Mouse (Mus musculus): ENCODE results near the gene Tspan14. TPM values are rescaled to one million over a fixed set of nuclear protein-coding genes. Genes with fewer than 3 reads are reported as not detected.

The Tspan14 gene
- polyA plus RNA-seq, 1 experiment from 2014 or later = 51.5 TPM

GRCm38 (mm10) chr14:40999904-41000645, 33.5 kb upstream of the Tspan14 start:
- H3K36me3 ChIP-seq (ENCODE audit: inconsistent target) = no peaks in the 10 kb centered on the region
- 87% methylated on average over 7 of the region's 7 CpGs for WGBS (ENCODE audit: missing documents)
- no peak overlapping the region for H3K4me3 ChIP-seq (ENCODE audit: inconsistent target)
- H3K27ac ChIP-seq = no peak overlapping the region
- H3K79me2 ChIP-seq (ENCODE audit: inconsistent target) = no peaks in the 10 kb centered on the region

GRCm38 (mm10) chr14:40996171-40996570, 29.6 kb upstream of the Tspan14 start:
- H3K27ac ChIP-seq = no peak overlapping the region
- H3K4me3 ChIP-seq (ENCODE audit: inconsistent target) = no peak overlapping the region
- no peaks in the 10 kb centered on the region for H3K79me2 ChIP-seq (ENCODE audit: inconsistent target)
- WGBS (ENCODE audit: missing documents) = 91% methylated on average over 3 of the region's 3 CpGs
- no peaks in the 10 kb centered on the region for H3K36me3 ChIP-seq (ENCODE audit: inconsistent target)

- Histone ChIP-seq H3K4me3 (ENCODE audit: inconsistent target) (no peak overlapping the region), H3K36me3 (ENCODE audit: inconsistent target) (no peaks in the 10 kb centered on the region), H3K79me2 (ENCODE audit: inconsistent target) (no peaks in the 10 kb centered on the region), H3K27ac (no peak overlapping the region)
- 64% methylated on average over 6 of the region's 6 CpGs for WGBS (ENCODE audit: missing documents)
Measured at GRCm38 (mm10) chr14:40992464-40992863, 25.9 kb upstream of the Tspan14 start.

GRCm38 (mm10) chr14:40988780-40989179, 22.2 kb upstream of the Tspan14 start:
- no peaks in the 10 kb centered on the region for H3K79me2 ChIP-seq (ENCODE audit: inconsistent target)
- no peak overlapping the region for H3K4me3 ChIP-seq (ENCODE audit: inconsistent target)
- H3K36me3 ChIP-seq (ENCODE audit: inconsistent target) = no peaks in the 10 kb centered on the region
- 95% methylated on average over 5 of the region's 5 CpGs for WGBS (ENCODE audit: missing documents)
- H3K27ac ChIP-seq = no peak overlapping the region

GRCm38 (mm10) chr14:40987184-40987583, 20.6 kb upstream of the Tspan14 start:
- WGBS (ENCODE audit: missing documents) = 92% methylated on average over 2 of the region's 2 CpGs
- no peaks in the 10 kb centered on the region for H3K79me2 ChIP-seq (ENCODE audit: inconsistent target)
- no peak overlapping the region for H3K4me3 ChIP-seq (ENCODE audit: inconsistent target)
- H3K27ac ChIP-seq = no peak overlapping the region
- H3K36me3 ChIP-seq (ENCODE audit: inconsistent target) = no peaks in the 10 kb centered on the region

GRCm38 (mm10) chr14:40985635-40986034, 19.0 kb upstream of the Tspan14 start:
- H3K36me3 ChIP-seq (ENCODE audit: inconsistent target) = no peaks in the 10 kb centered on the region
- WGBS (ENCODE audit: missing documents) = 37% methylated on average over 4 of the region's 4 CpGs
- no peak overlapping the region for H3K27ac ChIP-seq
- no peaks in the 10 kb centered on the region for H3K79me2 ChIP-seq (ENCODE audit: inconsistent target)
- H3K4me3 ChIP-seq (ENCODE audit: inconsistent target) = no peak overlapping the region

GRCm38 (mm10) chr14:40979723-40980122, 13.1 kb upstream of the Tspan14 start:
- H3K27ac ChIP-seq = no peak overlapping the region
- 90% methylated on average over 1 of the region's 1 CpGs for WGBS (ENCODE audit: missing documents)
- H3K4me3 ChIP-seq (ENCODE audit: inconsistent target) = no peak overlapping the region
- H3K79me2 ChIP-seq (ENCODE audit: inconsistent target) = no peaks in the 10 kb centered on the region
- H3K36me3 ChIP-seq (ENCODE audit: inconsistent target) = no peaks in the 10 kb centered on the region

- Histone ChIP-seq H3K79me2 (ENCODE audit: inconsistent target) (no peaks in the 10 kb centered on the region), H3K4me3 (ENCODE audit: inconsistent target) (no peak overlapping the region), H3K27ac (no peak overlapping the region), H3K36me3 (ENCODE audit: inconsistent target) (no peaks in the 10 kb centered on the region)
- 77% methylated on average over 4 of the region's 4 CpGs for WGBS (ENCODE audit: missing documents)
Measured at GRCm38 (mm10) chr14:40979002-40979401, 12.4 kb upstream of the Tspan14 start.

GRCm38 (mm10) chr14:40975127-40975721, 8.6 kb upstream of the Tspan14 start:
- no peak overlapping the region for H3K27ac ChIP-seq
- H3K36me3 ChIP-seq (ENCODE audit: inconsistent target) = no peaks in the 10 kb centered on the region
- WGBS (ENCODE audit: missing documents) = 78% methylated on average over 6 of the region's 6 CpGs
- H3K4me3 ChIP-seq (ENCODE audit: inconsistent target) = no peak overlapping the region
- no peaks in the 10 kb centered on the region for H3K79me2 ChIP-seq (ENCODE audit: inconsistent target)

GRCm38 (mm10) chr14:40968051-40968450, 1.4 kb upstream of the Tspan14 start:
- 93% methylated on average over 2 of the region's 2 CpGs for WGBS (ENCODE audit: missing documents)
- H3K36me3 ChIP-seq (ENCODE audit: inconsistent target) = no peaks in the 10 kb centered on the region
- H3K27ac ChIP-seq = no peak overlapping the region
- peaks cover 33% of the 10 kb centered on the region for H3K79me2 ChIP-seq (ENCODE audit: inconsistent target)
- no peak overlapping the region for H3K4me3 ChIP-seq (ENCODE audit: inconsistent target)

- H3K36me3 ChIP-seq (ENCODE audit: inconsistent target) = no peaks in the 10 kb centered on the region
- 8% methylated on average over 6 of the region's 6 CpGs for WGBS (ENCODE audit: missing documents)
- H3K27ac ChIP-seq = peak overlapping the region; percentile 56
- peak overlapping the region; percentile 54 for H3K4me3 ChIP-seq (ENCODE audit: inconsistent target)
- H3K79me2 ChIP-seq (ENCODE audit: inconsistent target) = peaks cover 38% of the 10 kb centered on the region
Measured at GRCm38 (mm10) chr14:40967598-40967900, 942 bp upstream of the Tspan14 start.

- peak overlapping the region; percentile 56 for H3K27ac ChIP-seq
Measured at GRCm38 (mm10) chr14:40966862-40967597, 423 bp upstream of the Tspan14 start.

GRCm38 (mm10) chr14:40965507-40966356, 875 bp downstream of the Tspan14 start:
- H3K27ac ChIP-seq = peak overlapping the region; percentile 91
- peaks cover 49% of the 10 kb centered on the region for H3K79me2 ChIP-seq (ENCODE audit: inconsistent target)
- H3K36me3 ChIP-seq (ENCODE audit: inconsistent target) = no peaks in the 10 kb centered on the region
- WGBS (ENCODE audit: missing documents) = under 1% methylated on average over 15 of the region's 15 CpGs
- peak overlapping the region; percentile 95 for H3K4me3 ChIP-seq (ENCODE audit: inconsistent target)

More at GRCm38 (mm10) chr14:40966862-40967597, 423 bp upstream of the Tspan14 start:
- peak overlapping the region; percentile 54 for H3K4me3 ChIP-seq (ENCODE audit: inconsistent target)
- H3K79me2 ChIP-seq (ENCODE audit: inconsistent target) = peaks cover 43% of the 10 kb centered on the region
- 2% methylated on average over 56 of the region's 62 CpGs for WGBS (ENCODE audit: missing documents)
- H3K36me3 ChIP-seq (ENCODE audit: inconsistent target) = no peaks in the 10 kb centered on the region

GRCm38 (mm10) chr14:40964881-40965280, 1.7 kb downstream of the Tspan14 start:
- peaks cover 58% of the 10 kb centered on the region for H3K79me2 ChIP-seq (ENCODE audit: inconsistent target)
- H3K27ac ChIP-seq = peak overlapping the region; percentile 91
- no peaks in the 10 kb centered on the region for H3K36me3 ChIP-seq (ENCODE audit: inconsistent target)
- peak overlapping the region; percentile 95; the same call in 1 of the 2 replicates for H3K4me3 ChIP-seq (ENCODE audit: inconsistent target)
